Mouse (Mus musculus) testis, adult 2 months (tissue): ENCODE data around the gene Htatip2. TPM values are rescaled to one million over a fixed set of nuclear protein-coding genes. Genes with fewer than 3 reads are reported as not detected.

Experiments
- H3K27ac ChIP-seq: fragments of 200-500 bp; 2 replicates; pipeline ENCODE4 v1.5.1; 2012; ENCODE audit warnings: low read depth, low read length; ENCODE audit not compliant: control insufficient read depth, insufficient read depth
- H3K27me3 ChIP-seq: fragments of 200-500 bp; 2 replicates; pipeline ENCODE4 v1.6.1; 2012; ENCODE audit warnings: mild to moderate bottlenecking, low read length, moderate library complexity; ENCODE audit not compliant: control insufficient read depth, insufficient read depth
- H3K36me3 ChIP-seq: fragments of 200-500 bp; 2 replicates; pipeline ENCODE4 v1.6.1; 2012; ENCODE audit warnings: mild to moderate bottlenecking, low read length; ENCODE audit not compliant: control insufficient read depth, insufficient read depth
- H3K4me1 ChIP-seq: fragments of 200-500 bp; 2 replicates; pipeline ENCODE4 v1.6.1; 2012; ENCODE audit warnings: low read length; ENCODE audit not compliant: control insufficient read depth, insufficient read depth
- H3K4me3 ChIP-seq: fragments of 200-500 bp; 2 replicates; pipeline ENCODE4 v1.5.1; 2012; ENCODE audit warnings: low read depth, mild to moderate bottlenecking, low read length, moderate library complexity, mixed read lengths; ENCODE audit not compliant: control insufficient read depth
- CTCF ChIP-seq: fragments of 200-500 bp; IDR thresholded peaks from 2 replicates; pipeline ENCODE4 v1.5.1; 2012; ENCODE audit warnings: low read depth, mild to moderate bottlenecking, inconsistent platforms, low read length, moderate library complexity; ENCODE audit not compliant: control insufficient read depth, insufficient read depth, insufficient replicate concordance
- POLR2A ChIP-seq: fragments of 200-500 bp; IDR thresholded peaks from 2 replicates; pipeline ENCODE4 v1.6.1; 2012; ENCODE audit warnings: low read depth, mild to moderate bottlenecking, inconsistent platforms, low read length, moderate library complexity; ENCODE audit not compliant: control insufficient read depth
- polyA plus RNA-seq: library from polyadenylated mRNA; depleted of rRNA; stranded (reverse); fragments of >200 nt; gene quantifications from 2 replicates; pipeline ENCODE4 v1.2.3, GENCODE M21; 2012

The Htatip2 gene
- polyA plus RNA-seq, 1 experiment = 29.0 TPM

GRCm38 (mm10) chr7:49752730-49753506 is 6.0 kb upstream of the Htatip2 start:
- Histone ChIP-seq H3K4me3 (peak overlapping the region; percentile 19), H3K27me3 (no peaks in the 10 kb centered on the region), H3K27ac (no peak overlapping the region), H3K4me1 (peaks cover 5% of the 10 kb centered on the region), H3K36me3 (no peaks in the 10 kb centered on the region)
- TF ChIP-seq POLR2A (no peak), CTCF (0 out of 2 replicates have a peak, but pooled peaks have one; percentile 1)

- H3K4me1 ChIP-seq = peaks cover 13% of the 10 kb centered on the region
- no peaks in the 10 kb centered on the region for H3K27me3 ChIP-seq
- H3K4me3 ChIP-seq = no peak overlapping the region
- TF ChIP-seq POLR2A (no peak), CTCF (peak; percentile 86; the same call in 1 of the 2 replicates)
- H3K36me3 ChIP-seq = no peaks in the 10 kb centered on the region
- no peak overlapping the region for H3K27ac ChIP-seq
Observed at GRCm38 (mm10) chr7:49754767-49755166, 4.1 kb upstream of the Htatip2 start.

GRCm38 (mm10) chr7:49762605-49763004 is 3.7 kb downstream of the Htatip2 start:
- Histone ChIP-seq H3K36me3 (no peaks in the 10 kb centered on the region; the same call in 1 of the 2 replicates), H3K27ac (no peak overlapping the region), H3K4me1 (peaks cover 14% of the 10 kb centered on the region), H3K4me3 (no peak overlapping the region), H3K27me3 (no peaks in the 10 kb centered on the region)
- no peak for TF ChIP-seq CTCF
- no peak for TF ChIP-seq POLR2A

GRCm38 (mm10) chr7:49764011-49764716 is 5.2 kb downstream of the Htatip2 start:
- H3K4me3 ChIP-seq = no peak overlapping the region
- no peak overlapping the region; the same call in 1 of the 2 replicates for H3K27ac ChIP-seq
- H3K36me3 ChIP-seq = no peaks in the 10 kb centered on the region; the same call in 1 of the 2 replicates
- peaks cover 8% of the 10 kb centered on the region for H3K4me1 ChIP-seq
- TF ChIP-seq POLR2A (no peak), CTCF (no peak)
- H3K27me3 ChIP-seq = no peaks in the 10 kb centered on the region

- Histone ChIP-seq H3K27me3 (no peaks in the 10 kb centered on the region), H3K27ac (no peak overlapping the region), H3K36me3 (no peaks in the 10 kb centered on the region; the same call in 1 of the 2 replicates), H3K4me1 (no peaks in the 10 kb centered on the region), H3K4me3 (no peak overlapping the region)
- no peak for TF ChIP-seq POLR2A
- TF ChIP-seq CTCF = no peak
Observed at GRCm38 (mm10) chr7:49766166-49766565, 7.3 kb downstream of the Htatip2 start.

- no peak overlapping the region for H3K4me3 ChIP-seq
- TF ChIP-seq POLR2A (no peak), CTCF (no peak)
- no peaks in the 10 kb centered on the region; the same call in 1 of the 2 replicates for H3K36me3 ChIP-seq
- H3K27me3 ChIP-seq = no peaks in the 10 kb centered on the region
- no peak overlapping the region for H3K27ac ChIP-seq
- H3K4me1 ChIP-seq = no peaks in the 10 kb centered on the region
Observed at GRCm38 (mm10) chr7:49768509-49768908, 9.6 kb downstream of the Htatip2 start.

- no peak overlapping the region for H3K27ac ChIP-seq
- H3K36me3 ChIP-seq = no peaks in the 10 kb centered on the region; the same call in 1 of the 2 replicates
- H3K4me1 ChIP-seq = peaks cover 6% of the 10 kb centered on the region
- H3K27me3 ChIP-seq = no peaks in the 10 kb centered on the region
- no peak overlapping the region for H3K4me3 ChIP-seq
- no peak for TF ChIP-seq POLR2A
- TF ChIP-seq CTCF = no peak
Observed at GRCm38 (mm10) chr7:49774396-49774795, 15.5 kb downstream of the Htatip2 start.
